In genomic region chr7:26320361-26320760, GRCm38 (mm10) we compare ENCODE assay signal across 15 mouse cellular contexts. TPM values are rescaled to one million over a fixed set of nuclear protein-coding genes. Genes with fewer than 3 reads are reported as not detected.
DNase-seq lines count a peak whose midpoint lies in the region; TF ChIP-seq lines count a peak whose summit lies in the region.
"Not testable (repeated sequence)": the region's sequence is repeated elsewhere in the genome, so short reads cannot be mapped to it uniquely, and the experiment has no call there.
"Had no signal": no experiment of that assay in that cellular context is flagged by ENCODE, and none has a peak within 500 bp of the region (broad histone marks: within the 10 kb centered on the region; RNA-seq: fewer than 3 reads in every experiment).

No protein-coding gene starts in this region.

- DNase-seq in NIH3T3 (ENCODE audit: low read depth): peak; percentile 16
- DNase-seq in kidney, adult 18-20 months: peak; percentile 47
- peak; percentile 5 to 56 for DNase-seq in kidney, postnatal 36 days
- DNase-seq in lung, adult 2 months: peak; percentile 4
- DNase-seq in urinary bladder, postnatal 14 days (ENCODE audit: low spot score): peak; percentile 11

- H3K9ac ChIP-seq in ES-Bruce4 (ENCODE audit: low read depth, poor library complexity, severe bottlenecking): not testable (repeated sequence)

- not testable (repeated sequence) for H3K27ac ChIP-seq in ES-Bruce4 (ENCODE audit: insufficient read depth, low read length)

- not testable (repeated sequence) for TF ChIP-seq EP300 in ES-Bruce4 (IDR thresholded peaks at IDR 0.05; ENCODE audit: insufficient read depth, low read depth, low read length)

- H3K4me3 ChIP-seq in ES-Bruce4 (ENCODE audit: low read depth, low read length); lung, adult 2 months (replicated peaks; ENCODE audit: extremely low read depth, low read depth, low read length): not testable (repeated sequence)

- TF ChIP-seq CTCF in ES-Bruce4 (IDR thresholded peaks at IDR 0.05; ENCODE audit: low read depth, low read length): peak; percentile 16
- TF ChIP-seq CTCF in lung, adult 2 months (IDR thresholded peaks at IDR 0.05; ENCODE audit: insufficient read depth, low read length): not testable (repeated sequence)

- not testable (repeated sequence) for H3K9me3 ChIP-seq in ES-Bruce4 (replicated peaks; ENCODE audit: control insufficient read depth, insufficient read depth, low read length, poor library complexity, severe bottlenecking)

- not testable (repeated sequence) for H3K27me3 ChIP-seq in ES-Bruce4 (ENCODE audit: control insufficient read depth, insufficient read depth, low read length, poor library complexity, severe bottlenecking)

- not testable (repeated sequence) for H3K36me3 ChIP-seq in ES-Bruce4 (ENCODE audit: control insufficient read depth, insufficient read depth, low read length, poor library complexity, severe bottlenecking)

- not testable (repeated sequence) for TF ChIP-seq POLR2A in ES-Bruce4 (IDR thresholded peaks at IDR 0.05; ENCODE audit: insufficient read depth, low read length); lung, adult 2 months (IDR thresholded peaks at IDR 0.05; ENCODE audit: borderline replicate concordance, extremely low read depth, low read depth, low read length)

- not testable (repeated sequence) for H3K4me1 ChIP-seq in ES-Bruce4 (ENCODE audit: control insufficient read depth, insufficient read depth, low read length); lung, adult 2 months (ENCODE audit: control insufficient read depth, insufficient read depth, low read length)

- 62% methylated on average over 3 of the region's 3 CpGs for WGBS in lung, adult 2 months

RNA-seq across cellular contexts. Expression of gene Cyp2a4, which starts 13.4 kb away (rescaled TPM):
- polyA plus RNA-seq in ES-Bruce4 (2011; ENCODE audit: insufficient read depth, insufficient read length, low read depth, missing spikeins): not detected in 2 replicates
- 0.12 TPM in 1 of 2 replicates, not detected in the other for polyA plus RNA-seq in lung, adult 2 months (2012; rRNA removed)
- polyA plus RNA-seq: CD4-positive, CD25-positive, alpha-beta regulatory T cell, adult 4 months; cortical plate, adult 2 months; embryonic facial prominence, embryonic 12.5 days; forebrain, embryonic 11.5 days; forebrain, embryonic 15.5 days; heart, embryonic 13.5 days; heart, postnatal 0 days; hindbrain, embryonic 11.5 days; hindbrain, embryonic 15.5 days had no signal
